In the genomic region with DNA sequence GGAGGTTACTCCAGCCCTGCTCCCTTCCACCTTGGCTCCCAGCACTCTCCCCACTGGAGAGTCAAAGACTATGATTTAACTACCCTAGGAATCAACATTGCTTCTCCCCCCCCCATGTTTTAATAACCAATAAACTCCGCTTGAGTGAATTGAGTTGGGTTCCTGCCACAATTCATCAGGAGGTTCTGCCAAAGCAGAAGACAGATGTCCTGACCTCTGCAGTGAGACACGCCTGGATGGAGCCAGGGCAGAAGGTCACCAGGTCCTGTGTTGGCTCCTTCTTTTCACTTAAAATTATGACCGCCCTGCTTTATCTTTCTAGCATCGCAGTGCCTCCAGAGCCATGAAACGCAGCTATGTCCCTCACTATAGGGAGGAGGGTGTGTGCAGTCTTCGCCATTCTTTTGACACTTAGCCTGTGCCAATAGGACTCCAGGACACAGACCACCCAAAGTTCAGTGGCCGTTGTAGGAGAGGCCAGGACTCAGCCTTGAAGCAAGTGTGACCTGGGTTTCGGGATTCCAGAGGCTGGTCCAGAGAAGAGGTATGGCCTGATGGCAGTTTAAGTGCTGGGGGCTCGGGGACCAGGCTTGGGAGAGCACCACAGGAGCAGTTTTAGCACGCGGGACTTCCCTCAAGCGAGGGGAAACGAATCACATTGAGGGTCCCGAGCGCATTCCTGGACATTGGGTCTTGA, we compare ENCODE assay signal across 8 mouse cellular contexts. TPM values are rescaled to one million over a fixed set of nuclear protein-coding genes. Genes with fewer than 3 reads are reported as not detected.
DNase-seq lines count a peak whose midpoint lies in the region; ATAC-seq lines count a peak whose summit lies in the region.

No protein-coding gene starts in this region.

- peak overlapping the region; percentile 84 for H3K4me3 ChIP-seq in hindbrain, embryonic 14.5 days (replicated peaks; ENCODE audit: low read length)
- H3K4me3 ChIP-seq in liver, embryonic 12.5 days: peak overlapping the region; percentile 61

- H3K4me2 ChIP-seq in hindbrain, embryonic 14.5 days (replicated peaks): peak overlapping the region; percentile 93
- peak overlapping the region; percentile 78 for H3K4me2 ChIP-seq in liver, embryonic 12.5 days

- no peak overlapping the region for H3K27ac ChIP-seq in hindbrain, embryonic 14.5 days
- H3K27ac ChIP-seq in liver, embryonic 12.5 days: no peak overlapping the region

- H3K4me1 ChIP-seq in hindbrain, embryonic 14.5 days (replicated peaks; ENCODE audit: control insufficient read depth, insufficient read depth, low read length): peaks cover 12% of the 10 kb centered on the region
- H3K4me1 ChIP-seq in liver, embryonic 12.5 days: peaks cover 10% of the 10 kb centered on the region

- 0 out of 2 replicates have a peak, but pooled peaks cover 11% of the 10 kb centered on the region for H3K9me3 ChIP-seq in hindbrain, embryonic 14.5 days (ENCODE audit: control insufficient read depth, low read length)
- no peaks in the 10 kb centered on the region for H3K9me3 ChIP-seq in liver, embryonic 12.5 days (replicated peaks)

- peak overlapping the region; percentile 79 for H3K9ac ChIP-seq in hindbrain, embryonic 14.5 days
- no peak overlapping the region for H3K9ac ChIP-seq in liver, embryonic 12.5 days

- ATAC-seq in hindbrain, embryonic 14.5 days (ENCODE audit: low FRiP score): peak; percentile 41; the same call in 1 of the 2 replicates
- ATAC-seq in liver, embryonic 12.5 days: peak; percentile 32; the same call in 1 of the 2 replicates

- peak; percentile 10 for DNase-seq in retina, embryonic 14.5 days (ENCODE audit: low spot score)
- no peak for DNase-seq in retina, postnatal 1 day
- no peak for DNase-seq in hindbrain, embryonic 14.5 days (ENCODE audit: low spot score)
- no peak for DNase-seq in adrenal gland, adult 8-10 months
- no peak for DNase-seq in Muller cell, postnatal 12 days (ENCODE audit: inconsistent ontology term)
- DNase-seq in cerebellum, postnatal 4 days (ENCODE audit: low spot score in 2 of 2): no peak
- DNase-seq in spleen, postnatal 10 days (ENCODE audit: low spot score in 2 of 2): no peak

- H3K27me3 ChIP-seq in hindbrain, embryonic 14.5 days (ENCODE audit: control insufficient read depth, insufficient read depth, low read length): peaks cover 24% of the 10 kb centered on the region
- H3K27me3 ChIP-seq in liver, embryonic 12.5 days (replicated peaks): peaks cover 70% of the 10 kb centered on the region

- WGBS in hindbrain, embryonic 14.5 days: 25% methylated on average over 15 of the region's 15 CpGs
- WGBS in liver, embryonic 12.5 days (ENCODE audit: insufficient replicate concordance): 25% methylated on average over 15 of the region's 15 CpGs

- no peaks in the 10 kb centered on the region for H3K36me3 ChIP-seq in hindbrain, embryonic 14.5 days (replicated peaks; ENCODE audit: control insufficient read depth, insufficient read depth)
- no peaks in the 10 kb centered on the region for H3K36me3 ChIP-seq in liver, embryonic 12.5 days

RNA-seq across cellular contexts. Expression of gene Rasgef1c, which starts 0.5 kb away (rescaled TPM):
- 31.7 and 35.3 TPM in 2 replicates for polyA plus RNA-seq in hindbrain, embryonic 14.5 days (2014; fragmentation: Nextera tagmentation; extraction: Ambion mirVana)
- not detected in 2 replicates for polyA plus RNA-seq in liver, embryonic 12.5 days (2016; fragmentation: Nextera tagmentation; extraction: Ambion mirVana)
- 1 to 10 TPM in 1 of 4 experiments, under 1 TPM in 3; 0.67 to 1.1 (median 0.82) TPM for total RNA-seq in adrenal gland, adult 8-10 months (2022)

RNA-seq across cellular contexts. Expression of gene Mapk9, which starts 54.6 kb away (rescaled TPM):
- polyA plus RNA-seq in hindbrain, embryonic 14.5 days (2014; fragmentation: Nextera tagmentation; extraction: Ambion mirVana): 86.6 and 94.9 TPM in 2 replicates
- polyA plus RNA-seq in liver, embryonic 12.5 days (2016; fragmentation: Nextera tagmentation; extraction: Ambion mirVana): 34.6 and 38.2 TPM in 2 replicates
- 10 to 100 TPM; 71.4 to 99.2 (median 87.3) TPM for total RNA-seq in adrenal gland, adult 8-10 months (2022)

Comparison
In these comparisons a context has a peak if more than half of its experiments do, and no peak if none do; other contexts are left out.
1. RNA of gene Rasgef1c, which starts 0.5 kb away (polyA plus RNA-seq): 31.7 to 35.3 TPM in hindbrain, embryonic 14.5 days; not detected in liver, embryonic 12.5 days; every median in the first group is over 10 times any median in the second.